Mouse (Mus musculus) ES-Bruce4 (cell line): Measurements from ENCODE around the gene Gm10130. TPM values are rescaled to one million over a fixed set of nuclear protein-coding genes. Genes with fewer than 3 reads are reported as not detected.

Experiments
- polyA plus RNA-seq: library from polyadenylated mRNA; stranded (reverse); fragments of >200 nt; gene quantifications from 2 replicates; pipeline ENCODE4 v1.2.4, GENCODE M21; 2011; ENCODE audit warnings: low read depth; ENCODE audit not compliant: missing spikeins, insufficient read depth, insufficient read length

Gene Gm10130
- polyA plus RNA-seq, 1 experiment = 13.5 TPM

Other genes starting within 250 kb of the Gm10130 start
- 7.7 and 8.4 TPM in 2 replicates for gene Zfp120, start 187.0 kb upstream of the Gm10130 start, polyA plus RNA-seq
- not detected in 2 replicates for gene Gm10770, start 144.0 kb upstream of the Gm10130 start, polyA plus RNA-seq
- gene Gm14139, start 141.9 kb upstream of the Gm10130 start, polyA plus RNA-seq = 14.2 and 16.1 TPM in 2 replicates
- gene Zfp937, start 105.6 kb upstream of the Gm10130 start, polyA plus RNA-seq = 7.5 and 10.0 TPM in 2 replicates
- gene Gm21994, start 68.1 kb upstream of the Gm10130 start, polyA plus RNA-seq = 17.5 and 20.9 TPM in 2 replicates
- gene Gm14124, start 66.2 kb upstream of the Gm10130 start, polyA plus RNA-seq = 13.8 and 14.8 TPM in 2 replicates
- 7.8 and 9.0 TPM in 2 replicates for gene 3300002I08Rik, start 39.1 kb downstream of the Gm10130 start, polyA plus RNA-seq
- gene Zfp442, start 127.8 kb downstream of the Gm10130 start, polyA plus RNA-seq = 8.1 TPM in 2 replicates
- 7.8 and 8.6 TPM in 2 replicates for gene Zfp345, start 161.4 kb downstream of the Gm10130 start, polyA plus RNA-seq
- not detected in 2 replicates for gene Cst7, start 246.7 kb downstream of the Gm10130 start, polyA plus RNA-seq